Mouse (Mus musculus) gastrocnemius, adult 18-20 months (tissue): ENCODE data around the gene Gm12184. TPM values are rescaled to one million over a fixed set of nuclear protein-coding genes. Genes with fewer than 3 reads are reported as not detected.
"Not testable (repeated sequence)": the region's sequence is repeated elsewhere in the genome, so short reads cannot be mapped to it uniquely, and the experiment has no call there.

ENCODE experiments used
- DNase-seq: peaks from one replicate; pipeline ENCODE4 v3.0.0; 2021; ENCODE audit warnings: low spot score
- total RNA-seq, 2 experiments: library from RNA; stranded (reverse); gene quantifications; 2 replicates each; pipeline ENCODE4 v1.2.3; 2021

Gene Gm12184
- total RNA-seq, 2 experiments from 2014 or later = 1.8 to 2.5 TPM

DNA sequence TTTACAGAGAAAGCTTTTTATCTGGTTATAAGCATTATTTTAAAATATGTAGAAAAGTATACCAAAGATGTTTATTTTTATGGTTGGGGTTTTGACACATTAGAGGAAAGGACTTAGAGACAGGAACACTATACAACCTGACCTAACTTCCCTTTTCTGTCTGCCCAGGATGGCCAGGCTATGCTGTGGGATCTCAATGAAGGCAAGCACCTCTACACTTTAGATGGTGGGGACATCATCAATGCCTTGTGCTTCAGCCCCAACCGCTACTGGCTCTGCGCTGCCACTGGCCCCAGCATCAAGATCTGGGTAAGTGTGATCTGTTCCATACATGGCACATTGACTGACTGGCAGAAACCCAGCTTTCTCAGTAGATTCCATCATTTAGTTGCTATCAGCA is 22.5 kb downstream of the Gm12184 start:
- DNase-seq = no peak

DNA sequence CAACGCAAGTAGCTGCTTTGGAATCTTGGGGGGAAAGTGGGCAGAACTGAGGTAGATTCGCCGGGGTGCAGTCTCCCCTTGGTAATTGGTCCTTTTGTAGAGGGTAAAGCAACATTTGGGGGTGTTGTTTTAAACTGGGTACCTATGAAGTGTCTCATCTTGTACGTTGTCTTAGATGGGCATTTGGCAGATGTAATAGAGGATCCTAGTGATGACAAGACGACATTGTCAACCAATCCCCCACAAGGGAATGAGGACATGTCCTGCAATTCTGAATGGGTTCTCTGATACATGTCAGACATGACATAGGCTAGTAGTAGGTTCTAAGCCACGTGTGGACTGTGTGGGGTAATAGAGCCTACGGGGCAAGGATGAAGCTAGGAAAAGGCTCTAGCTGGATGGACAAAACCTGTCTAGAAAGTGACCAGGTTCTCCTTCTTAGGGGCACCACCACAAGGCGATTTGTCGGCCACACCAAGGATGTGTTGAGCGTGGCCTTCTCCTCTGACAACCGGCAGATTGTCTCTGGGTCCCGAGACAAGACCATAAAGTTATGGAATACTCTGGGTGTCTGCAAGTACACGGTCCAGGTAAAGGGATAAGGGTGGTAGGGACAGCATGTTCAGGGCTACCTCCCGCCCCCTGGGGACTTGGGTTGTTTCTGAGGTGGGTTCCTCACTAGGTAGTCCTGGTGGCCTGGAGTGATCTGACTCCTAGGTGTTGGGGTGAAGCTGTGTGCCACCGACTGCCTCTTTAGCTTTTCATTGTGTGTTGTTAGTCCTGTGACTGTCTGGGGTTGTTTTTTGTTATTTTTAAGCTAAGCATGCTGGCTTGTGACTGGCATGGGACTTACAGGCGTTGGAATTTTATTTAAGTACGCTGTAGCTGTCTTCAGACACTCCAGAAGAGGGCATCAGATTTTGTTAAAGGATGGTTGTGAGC is 24.4 kb downstream of the Gm12184 start:
- no peak for DNase-seq

DNA sequence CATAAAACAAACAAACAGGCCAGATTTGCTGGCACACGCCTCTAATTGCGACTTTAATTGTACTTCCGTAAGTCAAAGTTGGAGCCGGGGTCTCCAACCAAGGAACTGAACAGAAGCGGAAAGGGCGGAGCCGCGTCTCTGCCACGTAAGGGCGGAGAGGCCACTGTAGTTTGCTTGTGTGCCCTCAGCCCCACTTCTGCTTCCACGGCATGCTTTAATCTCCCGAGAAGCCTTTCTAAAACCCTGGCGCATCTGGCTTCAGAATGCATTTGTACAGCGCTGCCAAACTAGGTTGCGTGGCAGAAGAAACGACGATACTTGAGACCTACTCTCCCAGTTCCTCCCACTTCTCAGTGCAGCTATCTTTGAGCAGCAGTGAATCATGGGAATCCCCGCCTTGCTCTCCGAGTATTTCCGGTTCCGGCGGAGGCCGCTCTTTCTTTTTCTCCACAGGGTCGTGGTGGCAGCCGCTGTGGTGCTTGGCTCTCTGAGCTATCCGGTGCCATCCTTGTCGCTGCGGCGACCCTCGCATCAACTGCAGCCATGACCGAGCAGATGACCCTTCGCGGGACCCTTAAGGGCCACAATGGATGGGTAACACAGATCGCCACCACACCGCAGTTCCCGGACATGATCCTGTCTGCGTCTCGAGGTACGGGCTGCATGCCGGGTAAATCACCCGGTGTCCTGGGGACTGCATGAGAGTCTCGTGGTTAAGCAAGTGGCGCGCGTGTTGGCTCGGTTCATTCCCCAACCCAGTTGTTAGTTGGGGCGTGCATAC is 26.3 kb downstream of the Gm12184 start, which contains the start of gene Rack1:
Rack1 (plus strand) TSS at position 412 of the 781 bp plus-strand sequence.
- DNase-seq = peak; percentile 90

DNA sequence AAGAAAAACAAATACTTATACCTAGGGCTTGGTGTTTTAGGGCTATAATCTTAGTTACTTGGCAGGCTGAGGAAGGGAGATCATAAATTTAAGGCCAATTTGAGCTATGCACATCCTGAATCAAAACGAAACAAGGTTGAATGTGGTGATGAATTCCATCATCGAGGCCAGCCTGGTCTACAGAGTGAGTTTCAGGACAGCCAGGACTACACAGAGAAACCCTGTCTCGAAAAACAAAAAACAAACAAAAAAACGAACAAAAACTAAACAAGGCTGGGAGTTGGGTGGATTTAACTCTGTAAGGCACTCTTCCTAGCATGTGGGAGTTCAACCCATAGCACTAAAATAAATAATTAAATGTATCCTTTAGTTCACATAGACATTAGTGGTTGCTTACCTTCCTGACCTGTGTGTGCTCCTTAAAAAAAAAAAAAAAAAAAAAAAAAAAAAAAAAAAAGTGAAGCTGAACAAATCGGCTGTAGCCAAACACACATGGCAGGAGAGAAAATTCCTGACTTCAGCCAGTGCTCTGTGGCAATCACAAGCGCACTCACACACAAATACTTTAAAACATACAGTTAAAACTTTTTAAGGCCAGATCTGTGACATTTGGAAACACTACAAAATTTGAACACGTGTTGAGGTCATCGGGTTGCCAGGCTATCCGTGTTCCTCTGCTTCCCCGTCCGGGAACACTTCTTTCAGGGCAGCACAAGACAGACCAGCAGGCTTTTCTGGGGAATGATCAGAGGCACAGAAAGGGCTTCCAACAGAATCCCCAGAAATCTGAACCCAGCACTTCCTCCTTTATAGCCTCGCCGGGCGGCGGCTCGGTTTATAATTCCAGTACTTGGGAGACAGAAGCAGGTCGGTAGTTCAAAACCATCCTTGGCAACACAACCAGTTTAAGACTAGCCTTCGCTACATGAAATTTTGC is 27.2 kb downstream of the Gm12184 start:
- DNase-seq = no peak

DNA sequence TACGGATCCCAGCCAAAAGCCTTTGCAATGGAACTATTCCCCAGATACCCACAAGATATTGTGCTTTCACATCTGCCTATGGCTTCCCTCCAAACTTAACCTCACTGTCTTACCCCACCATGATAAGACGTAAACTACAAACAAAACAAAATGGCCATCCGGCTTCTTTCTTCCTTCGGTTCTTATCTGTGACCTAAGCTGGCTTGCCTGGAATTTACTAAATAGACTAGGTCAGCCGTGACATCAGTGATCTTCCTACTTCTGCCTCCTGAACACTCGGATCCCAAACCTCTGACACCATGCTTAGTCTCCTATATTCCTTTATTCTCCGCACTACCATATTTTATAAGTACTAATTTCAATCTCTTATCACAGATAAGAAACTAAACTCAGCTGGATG is 28.1 kb downstream of the Gm12184 start:
- no peak for DNase-seq

DNA sequence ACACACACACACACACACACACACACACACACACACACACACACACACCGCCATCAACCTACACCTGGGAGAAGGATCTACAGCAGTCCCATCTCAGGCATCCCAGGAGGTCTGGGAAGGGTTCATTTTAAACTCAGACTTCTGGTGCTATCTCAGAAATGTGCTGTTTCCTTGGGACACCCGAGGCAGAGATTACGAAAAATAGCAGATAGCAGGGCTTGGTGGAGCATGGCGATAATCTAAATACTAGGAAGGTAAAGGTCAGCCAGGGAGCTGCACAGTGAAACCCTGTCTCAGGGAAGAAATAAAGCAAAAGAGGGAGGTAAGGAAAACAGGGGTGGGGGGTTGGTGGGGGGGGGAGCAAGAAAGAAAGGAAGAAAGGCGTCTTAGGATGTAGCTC is 29.2 kb downstream of the Gm12184 start:
- DNase-seq = no peak

DNA sequence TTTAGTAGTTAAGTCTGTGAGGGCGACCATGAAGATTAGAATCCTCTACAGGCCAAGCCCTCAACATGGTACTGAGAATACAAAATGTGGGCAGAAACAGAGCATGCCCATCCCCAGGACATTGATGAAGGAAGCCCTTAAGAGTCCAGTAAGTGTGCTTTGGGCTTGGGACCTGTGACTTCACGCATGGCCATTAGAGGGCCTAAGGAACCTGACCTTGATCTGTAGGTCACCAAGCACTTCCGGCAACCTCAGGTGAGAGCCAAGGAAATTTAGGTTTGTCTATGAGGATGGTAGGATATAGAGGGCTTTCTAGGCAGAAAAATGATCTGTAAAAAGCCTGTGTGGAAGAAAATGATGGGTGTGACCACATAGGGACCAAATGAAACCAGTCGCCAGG is 30.2 kb downstream of the Gm12184 start:
- DNase-seq = no peak

DNA sequence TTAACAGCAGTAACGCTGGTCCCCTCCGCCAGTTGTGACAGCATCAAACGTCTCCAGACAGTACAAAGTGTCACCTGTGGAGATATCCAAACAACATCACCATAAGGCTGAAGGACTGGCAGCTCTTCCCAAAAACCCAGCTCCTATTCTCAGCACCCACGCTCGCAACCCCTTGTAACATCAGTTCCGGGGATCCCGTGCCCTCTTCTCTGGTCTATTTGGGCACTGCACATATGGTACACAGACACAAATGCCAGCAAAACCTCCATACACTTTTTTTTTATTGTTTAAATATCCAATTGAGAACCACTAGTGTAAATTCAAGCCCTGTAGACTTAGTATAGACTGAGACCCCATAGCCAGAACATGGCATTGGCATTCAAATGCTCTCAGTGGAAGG is 31.2 kb downstream of the Gm12184 start:
- DNase-seq = no peak

DNA sequence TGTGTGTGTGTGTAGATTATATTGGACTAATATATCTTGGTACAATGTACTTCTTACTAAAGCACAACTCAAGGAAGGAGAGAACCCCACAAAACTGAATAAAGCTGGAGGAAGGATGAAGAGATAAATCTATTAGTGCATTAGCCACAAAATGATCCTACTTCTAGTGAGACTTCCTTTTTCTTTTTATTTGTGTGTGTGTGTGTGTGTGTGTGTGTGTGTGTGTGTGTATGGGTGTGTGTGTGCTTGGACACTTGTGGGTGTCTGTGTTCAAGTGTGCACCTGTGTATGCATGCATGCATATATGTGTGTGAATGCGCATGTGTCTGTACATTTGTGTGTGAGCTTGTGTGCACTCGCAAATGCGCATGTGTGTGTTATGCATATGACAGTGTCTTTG is 33.3 kb downstream of the Gm12184 start:
- no peak for DNase-seq

DNA sequence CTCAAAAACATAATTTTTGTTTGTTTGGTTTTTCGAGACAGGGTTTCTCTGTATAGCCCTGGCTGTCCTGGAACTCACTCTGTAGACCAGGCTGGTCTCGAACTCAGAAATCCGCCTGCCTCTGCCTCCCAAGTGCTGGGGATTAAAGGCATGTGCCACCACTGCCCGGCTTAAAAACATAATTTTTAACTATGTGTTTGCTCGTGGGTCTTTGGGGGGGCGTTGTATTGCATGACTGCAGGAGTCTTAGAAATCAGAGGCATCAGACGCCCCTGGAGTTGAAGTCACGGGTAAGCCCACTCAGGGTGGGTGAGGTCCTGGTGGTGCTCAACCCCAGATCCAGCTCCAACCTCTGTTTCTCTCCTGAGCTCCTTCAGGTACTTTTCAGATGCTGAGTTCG is 34.6 kb downstream of the Gm12184 start:
- DNase-seq = not testable (repeated sequence)

DNA sequence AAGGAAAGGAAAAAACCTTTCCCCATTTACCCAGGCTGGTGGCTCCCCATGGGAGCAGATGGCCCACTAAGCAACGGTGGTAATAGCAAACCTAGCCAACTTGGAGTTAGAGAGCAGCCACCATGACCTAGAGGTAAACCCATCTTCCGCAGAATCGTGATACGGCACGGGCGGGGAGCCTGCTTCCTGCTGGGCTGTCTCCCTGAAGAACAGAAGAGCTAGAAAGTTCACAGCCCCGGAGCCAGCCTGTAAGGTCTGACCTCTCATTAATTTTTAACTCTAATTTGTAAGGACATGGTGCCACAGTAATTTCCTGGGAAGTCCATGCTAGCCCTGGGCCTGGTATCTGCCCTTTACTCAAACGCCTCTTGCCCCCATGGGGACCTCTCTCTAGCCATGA is 35.5 kb downstream of the Gm12184 start:
- no peak for DNase-seq

DNA sequence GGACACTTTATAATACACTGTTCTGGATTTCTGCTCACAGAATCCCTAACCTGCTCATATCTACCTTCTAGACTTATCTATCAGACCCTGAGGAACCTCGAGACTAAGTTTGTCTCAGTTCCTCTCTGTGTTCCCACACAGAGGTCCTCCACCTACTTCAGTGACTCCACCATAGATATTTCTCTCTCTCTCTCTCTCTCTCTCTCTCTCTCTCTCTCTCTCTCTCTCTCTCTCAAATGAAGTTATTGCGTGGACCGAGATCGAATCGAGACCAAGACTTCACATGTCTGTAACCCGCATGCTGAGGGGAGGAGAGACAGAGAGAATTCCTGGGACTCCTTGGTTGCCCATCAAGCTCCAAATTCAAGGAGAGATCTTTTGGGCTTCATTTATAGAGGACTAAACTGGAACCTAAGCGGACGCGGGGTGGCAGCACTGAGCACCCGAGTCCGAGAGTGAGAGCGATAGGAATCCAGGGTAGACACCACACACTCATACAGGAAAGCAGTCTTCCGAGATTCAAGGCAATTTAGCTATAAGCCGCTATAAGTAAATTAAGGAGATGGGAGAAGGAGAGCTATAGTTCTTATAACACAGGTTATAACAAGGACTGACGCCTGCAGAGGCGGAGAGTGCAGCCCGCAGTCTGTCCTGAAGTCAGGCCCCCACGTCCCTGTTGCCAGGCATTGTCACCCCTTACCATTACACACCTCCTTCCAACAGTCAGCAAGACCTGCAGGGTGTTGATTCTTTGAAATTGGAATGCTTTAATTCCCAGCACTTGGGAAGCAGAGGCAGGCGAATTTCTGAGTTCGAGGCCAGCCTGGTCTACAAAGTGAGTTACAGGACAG is 36.3 kb downstream of the Gm12184 start:
- peak; percentile 86 for DNase-seq

DNA sequence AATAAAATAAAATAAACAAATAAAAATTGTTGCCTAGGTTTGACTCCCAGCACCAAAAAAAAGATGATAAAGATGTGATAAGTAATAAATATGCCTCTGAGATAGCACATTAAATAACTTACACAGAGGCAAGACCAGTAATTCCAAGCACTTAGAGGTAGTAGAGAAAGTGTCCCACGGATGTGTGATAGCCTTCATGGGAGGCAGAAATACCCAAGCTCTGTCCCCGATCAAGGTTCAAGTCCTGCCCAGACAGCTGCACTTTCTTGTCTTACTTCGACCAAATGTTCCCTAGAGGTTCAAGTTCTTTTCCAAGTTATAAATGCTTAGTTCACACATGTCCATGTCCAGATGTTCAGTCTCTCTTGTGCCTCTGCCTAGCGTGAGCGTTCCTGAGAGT is 37.2 kb downstream of the Gm12184 start:
- DNase-seq = no peak

DNA sequence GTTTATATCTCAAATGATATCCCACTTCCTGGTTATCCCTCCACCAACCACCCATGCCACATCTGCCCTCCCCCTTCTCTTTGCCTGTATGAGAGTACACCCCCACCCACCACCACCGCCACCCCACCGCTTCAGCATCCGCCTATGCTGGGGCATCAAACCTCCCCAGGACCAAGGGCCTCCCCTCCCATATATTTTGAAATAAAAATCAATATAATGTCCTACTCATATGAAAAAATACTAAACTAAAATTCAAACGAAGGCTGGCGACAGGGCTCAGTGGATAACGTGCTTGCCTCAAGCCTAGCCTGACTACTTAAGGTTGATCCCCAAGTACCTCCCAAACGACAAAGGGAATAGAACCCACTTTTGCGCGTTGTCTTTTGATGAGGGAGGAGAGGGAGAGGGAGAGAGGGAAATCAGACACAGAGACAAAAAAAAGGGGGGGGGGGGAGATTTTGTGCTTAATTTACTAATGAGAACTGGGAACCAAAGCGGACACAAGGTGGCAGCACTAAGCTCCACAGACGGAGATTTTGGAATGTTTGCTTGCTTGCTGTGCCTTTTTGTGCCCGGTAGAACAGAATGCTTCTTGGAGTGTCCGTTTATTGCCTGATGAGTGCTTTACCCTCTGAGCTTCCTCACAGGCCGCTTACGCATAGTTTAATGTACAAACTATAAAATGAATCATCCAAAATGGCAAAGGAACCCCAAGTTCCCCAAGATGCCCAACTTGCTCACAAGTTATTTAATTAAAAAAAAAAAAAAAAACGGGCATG is 38.0 kb downstream of the Gm12184 start:
- peak; percentile 76 for DNase-seq

DNA sequence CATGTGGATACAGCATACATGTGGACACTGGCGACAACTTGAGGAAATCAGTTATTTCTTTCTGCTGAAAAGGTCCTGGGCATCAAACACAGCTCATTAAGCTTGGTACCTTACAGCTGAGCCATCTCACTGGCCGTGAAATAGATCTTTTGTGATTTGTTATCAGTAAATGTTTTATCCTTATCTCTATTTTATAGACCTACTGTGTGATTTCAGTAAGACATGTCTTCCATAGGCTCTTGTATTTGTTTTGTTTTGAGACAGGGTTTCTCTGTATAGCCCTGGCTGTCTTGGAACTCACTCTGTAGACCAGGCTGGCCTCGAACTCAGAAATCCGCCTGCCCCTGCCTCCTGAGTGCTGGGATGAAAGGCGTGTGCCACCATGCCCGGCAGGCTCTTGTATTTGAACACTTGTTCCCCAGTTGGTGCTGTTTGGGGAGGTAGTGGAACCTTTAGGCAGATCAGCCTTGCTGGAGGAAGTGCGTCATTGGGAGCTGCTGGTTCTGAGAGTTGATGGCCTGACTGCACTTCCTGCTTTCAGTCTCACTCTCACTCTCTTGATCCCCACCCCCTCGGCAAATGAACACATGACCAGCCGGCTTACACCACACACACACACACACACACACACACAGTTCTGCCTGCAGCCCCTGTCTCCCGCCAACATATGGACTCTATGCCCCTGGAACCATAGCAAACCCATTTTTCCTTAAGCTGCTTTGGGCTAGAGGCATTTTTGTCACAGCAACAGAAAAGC is 38.8 kb downstream of the Gm12184 start:
- peak; percentile 25 for DNase-seq

DNA sequence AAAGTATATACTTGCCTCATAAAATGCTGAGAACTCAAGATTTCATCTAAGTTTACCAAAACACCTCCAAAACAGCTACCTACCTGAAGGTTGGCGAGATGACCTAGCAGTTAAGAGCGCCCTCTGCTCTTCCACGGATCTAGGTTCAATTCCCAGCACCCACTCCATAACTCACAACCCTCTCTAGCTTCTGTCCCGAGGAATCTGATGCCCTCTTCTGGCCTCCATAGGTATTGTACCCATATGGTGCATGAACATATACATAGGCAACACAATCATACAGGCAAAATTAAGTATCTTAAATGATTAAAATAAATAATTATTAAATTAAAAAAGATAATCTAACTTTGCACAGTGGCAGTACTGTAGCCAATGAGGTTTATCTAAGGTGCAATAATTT is 44.2 kb downstream of the Gm12184 start:
- DNase-seq = no peak

DNA sequence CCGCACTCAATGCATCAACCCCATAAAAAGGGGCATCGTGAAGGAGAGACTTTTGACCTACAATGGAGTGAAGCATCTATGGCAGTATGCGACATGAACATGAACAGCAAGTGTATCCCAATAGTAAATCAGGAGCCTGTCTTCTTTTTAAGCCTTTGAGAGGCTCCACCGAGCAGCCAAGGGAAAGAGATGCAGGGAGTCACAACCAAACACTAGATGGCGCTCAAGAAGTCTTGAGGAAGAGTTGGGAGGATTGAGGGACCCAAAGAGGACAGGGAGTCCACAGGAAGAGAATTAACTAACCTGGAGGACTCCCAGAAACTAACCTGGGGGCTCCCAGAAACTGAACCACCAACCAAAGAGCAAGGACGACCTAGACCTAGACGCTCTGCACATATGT is 47.0 kb downstream of the Gm12184 start:
- peak; percentile 41 for DNase-seq

DNA sequence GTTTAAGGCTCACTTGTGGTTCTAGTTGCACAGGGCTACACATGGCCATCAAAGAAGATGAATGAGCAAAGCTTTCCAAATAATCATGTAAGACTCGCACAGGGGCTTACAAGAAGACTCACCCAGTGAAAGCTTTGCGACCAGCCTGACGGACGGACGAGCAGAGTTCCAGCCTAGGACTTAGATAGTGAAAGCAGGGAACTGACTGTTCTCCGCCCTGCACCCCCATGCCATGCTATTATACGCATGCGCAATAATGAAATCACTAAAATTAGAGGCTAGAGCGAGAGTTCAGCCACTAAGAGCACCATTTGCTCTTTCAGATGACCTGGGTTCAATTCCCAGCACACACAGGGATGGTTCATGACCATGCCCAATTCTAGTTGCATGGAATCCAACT is 49.2 kb downstream of the Gm12184 start:
- no peak for DNase-seq

DNA sequence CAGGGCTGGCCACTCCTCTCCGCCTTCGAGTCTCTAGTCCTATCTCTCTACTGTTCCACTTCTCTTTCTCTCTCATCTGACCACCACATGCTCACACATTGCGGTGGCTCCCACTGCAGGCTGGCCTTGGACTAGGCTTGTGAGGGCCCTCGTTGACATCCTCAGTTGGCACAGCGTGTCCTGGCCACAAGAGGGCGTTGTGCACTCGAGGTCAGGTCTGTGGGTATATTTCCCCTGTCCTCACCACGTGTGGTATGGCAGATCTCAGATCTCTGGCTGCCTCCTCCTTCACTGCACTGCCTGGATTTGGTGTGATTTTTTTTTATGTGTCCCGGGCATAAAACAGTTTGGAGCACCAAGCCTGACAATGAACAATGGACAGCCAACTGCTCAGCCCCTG is 49.8 kb downstream of the Gm12184 start:
- DNase-seq = no peak
